Mouse (Mus musculus) urinary bladder, postnatal 36 days (tissue): ENCODE measurements at regions not wholly inside any gene's neighbourhood (a gene's known extent, or its start where the extent isn't known, plus 50 kb on each side); places are given as distances from the start of the nearest gene placed in this dataset.
A peak's percentile ranks its signal among the peaks of the same experiment; 100 is the strongest.

Experiments used
- DNase-seq, 2 experiments: peaks; one replicate each; pipeline ENCODE4 v3.0.0; 2022; ENCODE audit warnings: low spot score in 2 of 2, mixed read lengths in 1 of 2

GRCm38 (mm10) chr9:90827474-90827873, 534.7 kb upstream of the Zic4 start:
- no peak for DNase-seq

GRCm38 (mm10) chr9:90828701-90829100, 533.5 kb upstream of the Zic4 start:
- no peak for DNase-seq

GRCm38 (mm10) chr9:90830704-90831103, 531.5 kb upstream of the Zic4 start:
- DNase-seq, result no peak

DNA sequence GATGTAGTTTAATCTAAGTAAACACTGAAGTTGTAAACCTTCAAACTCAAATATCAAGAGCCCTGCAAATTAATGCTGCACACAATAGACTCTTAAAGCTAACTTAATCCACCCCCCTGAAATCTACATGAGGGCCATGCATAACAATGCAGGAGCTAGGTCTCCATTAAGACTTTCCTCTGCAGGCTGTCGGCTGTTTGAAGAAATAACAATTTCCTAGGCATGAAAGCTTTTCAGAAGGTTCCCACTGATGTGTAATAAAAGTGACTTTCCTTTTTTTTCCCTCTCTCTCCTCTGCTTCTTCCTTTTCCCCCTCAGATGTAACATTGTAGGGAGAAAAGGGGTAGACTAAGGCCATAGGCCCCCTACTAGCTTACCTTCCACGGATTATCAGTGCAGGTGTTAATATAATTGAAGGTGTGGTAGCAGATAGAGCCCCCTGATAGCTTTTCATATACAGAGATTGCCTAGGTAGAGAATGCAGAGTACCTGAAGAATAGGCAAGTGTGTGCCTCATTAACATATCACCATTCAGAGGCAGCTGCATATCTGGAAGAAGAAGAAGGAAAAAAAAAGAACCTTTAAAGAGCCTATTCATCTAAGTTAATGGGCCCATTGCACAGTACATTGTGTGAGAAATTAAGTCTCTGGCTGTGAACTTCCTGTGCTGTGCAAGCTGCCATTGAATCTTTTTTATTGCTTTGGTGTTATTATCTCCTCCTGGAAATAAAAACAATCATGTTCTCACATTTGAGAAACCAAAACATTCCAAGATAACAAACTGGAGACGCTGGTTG, 528.3 kb upstream of the Zic4 start:
- DNase-seq, result no peak

GRCm38 (mm10) chr9:90838184-90838926, 523.9 kb upstream of the Zic4 start:
- no peak for DNase-seq

DNA sequence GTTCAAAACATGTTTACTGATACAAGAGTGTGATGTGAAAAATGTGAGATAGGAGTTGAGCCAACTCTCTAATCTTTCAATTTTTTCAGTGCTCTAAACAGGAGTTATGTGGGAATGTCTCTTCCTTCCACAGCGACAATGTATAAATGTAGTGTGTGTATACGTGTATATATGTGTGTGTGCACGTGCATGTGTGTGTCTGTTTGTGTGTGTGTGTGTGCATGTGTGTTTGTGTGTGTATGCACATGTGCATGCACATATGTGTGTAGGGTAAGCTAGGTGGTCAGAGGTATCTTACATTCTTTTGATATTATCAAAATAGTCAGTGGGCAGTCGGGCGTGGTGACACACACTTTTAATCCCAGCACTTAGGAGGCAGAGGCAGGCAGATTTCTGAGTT, 511.2 kb upstream of the Zic4 start:
- DNase-seq, result no peak

DNA sequence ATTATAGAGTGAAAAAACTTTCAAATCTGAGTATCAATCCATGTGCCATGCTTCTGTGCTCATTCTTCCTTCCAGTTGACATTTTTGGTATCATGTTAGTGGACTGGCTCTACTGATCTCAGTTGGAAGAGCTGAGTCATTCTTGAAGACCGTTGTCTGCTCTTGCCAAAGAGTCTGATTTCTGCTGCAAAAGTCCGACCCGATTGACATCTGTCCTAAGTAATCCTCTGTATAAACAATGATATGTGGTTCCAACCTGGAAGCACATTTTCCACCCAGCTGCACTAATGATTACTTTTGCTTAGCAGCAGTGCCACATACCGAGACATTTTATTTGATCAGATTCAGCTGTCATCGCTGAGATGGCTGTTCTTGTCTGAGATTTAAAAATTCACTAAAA, 490.6 kb upstream of the Zic4 start:
- no peak for DNase-seq

DNA sequence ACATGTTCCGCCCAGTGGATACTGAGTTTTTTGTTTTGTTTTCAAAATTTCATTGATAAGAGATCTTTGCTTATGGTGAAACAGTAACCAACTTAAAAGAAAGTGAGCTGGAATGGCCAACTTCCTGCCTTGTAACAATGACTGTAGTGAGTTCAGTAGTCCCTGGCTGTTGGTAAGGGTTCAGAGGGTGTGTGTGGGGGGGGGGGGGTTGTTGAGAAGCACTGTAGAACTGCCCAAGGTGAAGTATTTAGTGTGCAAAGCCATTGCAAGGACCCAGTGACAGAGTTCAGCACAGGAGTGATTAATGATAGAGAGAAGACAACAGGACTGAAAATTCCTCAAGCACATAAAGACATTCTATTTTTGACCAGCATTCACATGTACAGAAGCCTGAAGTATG, 477.7 kb upstream of the Zic4 start:
- DNase-seq, result no peak

DNA sequence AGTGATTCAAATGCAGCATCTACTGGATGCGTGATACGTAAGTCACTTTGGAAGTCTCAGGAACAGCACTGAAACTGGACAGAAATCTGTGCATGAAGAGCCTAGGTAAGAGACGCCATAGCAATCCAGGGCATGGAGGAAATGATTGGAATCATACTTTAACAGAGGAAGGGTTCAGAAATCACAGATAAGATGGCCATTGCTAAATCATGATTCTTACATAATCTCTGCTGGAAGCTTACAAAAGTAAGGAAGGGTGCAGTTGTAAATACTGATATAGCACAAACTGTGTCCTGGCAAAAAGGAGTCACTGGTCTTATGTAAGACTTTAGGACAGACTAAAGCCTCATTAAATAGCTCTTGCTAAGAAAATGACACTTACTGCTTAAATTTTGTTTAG, 474.8 kb upstream of the Zic4 start:
- no peak for DNase-seq

GRCm38 (mm10) chr9:90890801-90891200, 471.4 kb upstream of the Zic4 start:
- DNase-seq, result peak in 1 of 2 experiments; percentile 3

DNA sequence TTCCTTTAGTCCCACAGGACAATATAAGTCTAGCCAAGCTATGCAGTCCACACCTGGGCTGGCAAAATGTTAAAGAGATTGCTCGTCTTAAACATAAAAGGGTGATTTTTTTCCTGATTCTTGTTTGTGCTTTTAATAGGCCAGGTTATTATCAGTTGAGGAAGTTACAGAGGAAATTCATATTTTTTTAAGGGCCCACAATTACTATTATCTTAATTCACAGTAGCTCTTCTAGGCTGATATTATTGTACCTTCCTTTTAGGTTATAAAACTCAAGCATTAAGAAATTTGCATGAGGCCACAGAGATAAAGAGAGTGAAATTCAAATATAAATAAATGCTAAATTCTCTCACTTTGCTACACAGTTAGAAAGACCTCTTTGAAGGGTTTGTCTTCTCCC, 469.4 kb upstream of the Zic4 start:
- no peak for DNase-seq

GRCm38 (mm10) chr9:90903557-90903956, 458.7 kb upstream of the Zic4 start:
- no peak for DNase-seq

DNA sequence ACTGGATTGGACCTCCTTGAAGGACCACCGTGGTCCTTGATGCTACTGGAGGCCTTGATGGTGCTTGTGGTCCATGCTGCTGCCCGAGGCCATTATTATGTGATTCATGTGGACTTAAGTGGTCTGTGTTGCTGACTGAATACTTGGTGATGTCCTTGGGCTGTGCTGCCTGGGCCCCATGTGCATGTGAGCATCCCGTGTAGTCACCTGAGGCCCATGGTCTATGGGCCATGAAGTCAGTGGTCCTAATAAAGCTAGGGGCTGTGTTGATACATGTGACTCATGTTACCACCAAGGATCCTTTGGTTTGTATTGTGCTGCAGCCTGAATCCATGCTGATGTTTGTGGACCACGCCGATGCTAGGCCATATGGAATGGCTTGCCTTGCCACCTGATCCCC, 456.1 kb upstream of the Zic4 start:
- no peak for DNase-seq

- DNase-seq, result no peak
Measured at GRCm38 (mm10) chr9:90906684-90907083, 455.5 kb upstream of the Zic4 start.

DNA sequence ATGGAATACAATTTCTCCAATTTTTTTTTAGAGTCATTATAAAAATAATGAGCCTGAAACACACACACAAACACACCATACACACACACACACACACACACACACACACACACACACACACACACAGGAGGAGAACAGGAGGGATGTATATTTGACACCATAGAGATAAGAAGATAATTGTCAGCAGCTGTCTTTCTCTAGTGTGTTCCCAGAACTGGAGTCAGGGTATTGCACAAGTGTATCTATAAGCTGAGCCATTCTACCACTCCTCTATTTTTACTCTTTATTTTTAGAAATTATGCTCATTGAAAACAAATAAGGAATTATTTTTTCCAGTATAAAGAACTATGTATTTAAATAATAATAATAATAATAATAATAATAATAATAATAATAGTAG, 407.6 kb upstream of the Zic4 start:
- no peak for DNase-seq

- DNase-seq, result no peak
Measured at GRCm38 (mm10) chr9:90961436-90961835, 400.8 kb upstream of the Zic4 start.

DNA sequence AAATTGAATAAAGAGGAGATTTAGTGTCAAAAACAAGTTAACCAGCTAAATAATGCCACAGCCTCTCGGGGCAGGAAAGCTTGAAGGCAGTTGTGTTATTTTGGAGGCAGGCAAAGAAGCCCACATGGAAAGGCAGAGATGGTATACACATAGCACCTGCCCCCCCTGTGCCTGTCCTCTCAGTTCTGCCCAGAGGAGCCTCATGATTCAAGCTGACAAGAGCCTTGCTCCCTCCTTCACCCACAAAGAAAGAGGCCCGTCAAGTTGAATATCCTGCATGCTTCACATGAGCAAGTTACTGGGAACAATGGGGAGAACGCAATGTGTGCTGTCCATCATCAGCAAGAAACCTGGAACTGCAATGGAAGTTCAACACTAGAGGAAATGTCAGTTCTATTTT, 398.2 kb upstream of the Zic4 start:
- DNase-seq, result no peak

DNA sequence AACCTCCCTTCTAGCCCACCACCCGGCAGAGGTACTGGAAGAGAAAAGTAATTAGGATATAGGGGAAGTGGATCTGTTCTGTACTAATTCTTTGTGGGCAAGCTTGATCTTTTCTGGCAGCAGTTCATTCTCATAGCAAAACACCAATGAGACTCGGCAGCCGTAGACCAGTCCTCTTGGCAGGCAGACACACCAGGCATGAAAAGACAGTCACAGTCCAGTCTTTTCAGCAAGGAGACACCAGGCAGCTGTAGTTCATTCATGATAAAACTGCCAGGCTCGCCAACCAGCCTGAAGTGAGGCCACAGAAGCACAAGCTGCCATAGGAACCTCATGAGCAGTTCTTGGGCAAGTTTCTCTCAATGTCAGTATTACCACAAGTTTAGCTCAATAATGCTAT, 383.5 kb upstream of the Zic4 start:
- no peak for DNase-seq

DNA sequence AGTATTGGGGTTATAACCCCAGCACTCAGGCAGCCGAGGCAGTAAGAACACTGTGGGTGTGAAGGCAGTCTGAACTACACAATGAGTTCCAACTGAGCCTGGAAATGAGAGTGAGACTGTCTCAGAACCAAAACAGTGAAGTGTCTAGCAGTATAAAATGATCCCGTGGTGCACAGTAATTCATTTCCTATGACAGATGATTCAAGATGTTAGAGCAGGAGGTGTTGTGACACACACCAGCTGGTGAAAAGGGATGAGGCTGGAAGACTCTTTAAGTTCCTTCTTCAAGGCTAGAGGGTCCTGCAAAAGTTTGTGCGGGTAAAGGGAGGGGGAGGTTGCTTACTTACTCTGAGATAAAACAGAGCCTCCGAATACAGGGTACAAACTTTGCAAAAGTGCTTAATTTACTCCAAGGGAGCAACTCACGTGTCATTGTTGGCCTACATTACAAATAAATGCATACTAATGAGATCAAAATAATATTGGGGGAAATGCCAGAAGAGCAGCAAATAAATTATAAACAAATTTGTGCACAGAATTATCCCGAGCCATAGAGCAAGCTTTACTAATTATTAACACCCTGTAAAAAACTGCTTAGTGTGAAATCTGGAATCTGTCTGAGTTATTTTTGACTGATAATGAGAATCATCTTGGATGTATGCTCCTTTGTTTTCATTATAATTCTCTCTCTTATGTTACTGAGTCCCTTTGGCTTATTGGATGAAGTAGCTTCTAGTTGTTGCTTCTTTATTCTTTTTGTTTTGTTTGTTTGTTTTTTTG, 382.0 kb upstream of the Zic4 start:
- DNase-seq, result no peak

- DNase-seq, result no peak
Measured at GRCm38 (mm10) chr9:90999178-90999577, 363.0 kb upstream of the Zic4 start.

- no peak for DNase-seq
Measured at GRCm38 (mm10) chr9:91004214-91004613, 358.0 kb upstream of the Zic4 start.

- no peak for DNase-seq
Measured at GRCm38 (mm10) chr9:91040546-91040945, 321.7 kb upstream of the Zic4 start.

GRCm38 (mm10) chr9:91048569-91048968, 313.6 kb upstream of the Zic4 start:
- no peak for DNase-seq
